Mouse (Mus musculus) layer of hippocampus, adult 9-10 months (tissue): Measurements from ENCODE around the gene Gm20075.
"Not testable (repeated sequence)": the region's sequence is repeated elsewhere in the genome, so short reads cannot be mapped to it uniquely, and the experiment has no call there.

ENCODE experiments used
- DNase-seq: peaks from one replicate; pipeline ENCODE4 v3.0.0; 2022; ENCODE audit warnings: low spot score

The Gm20075 gene

GRCm38 (mm10) chr13:96081276-96081675 lies at the start of gene Gm20075:
Gm20075 (minus strand) TSS chr13:96081376.
- DNase-seq = not testable (repeated sequence)

- DNase-seq = no peak
These were observed 47.9 kb upstream of the Gm20075 start for GRCm38 (mm10) chr13:96129081-96129480.

- no peak for DNase-seq
These were observed 45.5 kb upstream of the Gm20075 start for GRCm38 (mm10) chr13:96126669-96127068.

- no peak for DNase-seq
These were observed 43.8 kb upstream of the Gm20075 start for GRCm38 (mm10) chr13:96125011-96125410.

- no peak for DNase-seq
These were observed 31.5 kb upstream of the Gm20075 start for GRCm38 (mm10) chr13:96112711-96113110.

GRCm38 (mm10) chr13:96110767-96111166 lies 29.6 kb upstream of the Gm20075 start:
- DNase-seq = no peak

- no peak for DNase-seq
These were observed 25.2 kb upstream of the Gm20075 start for GRCm38 (mm10) chr13:96106367-96106766.

GRCm38 (mm10) chr13:96090929-96091328 lies 9.8 kb upstream of the Gm20075 start:
- no peak for DNase-seq

- DNase-seq = no peak
These were observed 4.6 kb upstream of the Gm20075 start for GRCm38 (mm10) chr13:96085581-96086302.

- DNase-seq = not testable (repeated sequence)
These were observed 578 bp upstream of the Gm20075 start, which contains the start of gene Gm17190 for GRCm38 (mm10) chr13:96081754-96082153. Gm17190 (plus strand) TSS chr13:96082054.

GRCm38 (mm10) chr13:96073555-96073954 lies 7.6 kb downstream of the Gm20075 start:
- no peak for DNase-seq

- no peak for DNase-seq
These were observed 28.4 kb downstream of the Gm20075 start for GRCm38 (mm10) chr13:96052755-96053154.

GRCm38 (mm10) chr13:96045396-96045795 lies 35.8 kb downstream of the Gm20075 start:
- DNase-seq = no peak

- no peak for DNase-seq
These were observed 40.7 kb downstream of the Gm20075 start for GRCm38 (mm10) chr13:96040275-96041042.

GRCm38 (mm10) chr13:96039536-96039935 lies 41.6 kb downstream of the Gm20075 start:
- no peak for DNase-seq

GRCm38 (mm10) chr13:96030368-96031223 lies 50.6 kb downstream of the Gm20075 start:
- DNase-seq = peak; percentile 36
